10 mouse cellular contexts compared by ENCODE assay signal in genomic region chr10:127197505-127198110, GRCm38 (mm10). TPM values are rescaled to one million over a fixed set of nuclear protein-coding genes. Genes with fewer than 3 reads are reported as not detected.
DNase-seq lines count a peak whose midpoint lies in the region; ATAC-seq lines count a peak whose summit lies in the region.
"Had no signal": no experiment of that assay in that cellular context is flagged by ENCODE, and none has a peak within 500 bp of the region (broad histone marks: within the 10 kb centered on the region; RNA-seq: fewer than 3 reads in every experiment).

No protein-coding gene starts in this region.

- H3K27me3 ChIP-seq in heart, embryonic 13.5 days (replicated peaks) = no peaks in the 10 kb centered on the region
- H3K27me3 ChIP-seq in limb, embryonic 13.5 days = no peaks in the 10 kb centered on the region
- H3K27me3 ChIP-seq in limb, embryonic 10.5 days (ENCODE audit: low read depth, poor library complexity, severe bottlenecking) = no peaks in the 10 kb centered on the region
- no peaks in the 10 kb centered on the region for H3K27me3 ChIP-seq in embryonic facial prominence, embryonic 10.5 days (replicated peaks; ENCODE audit: low read depth, poor library complexity, severe bottlenecking)
- no peaks in the 10 kb centered on the region for H3K27me3 ChIP-seq in neural tube, embryonic 15.5 days (replicated peaks)

- intact Hi-C loops in heart, postnatal 10 days (cut with DNase I) = loop anchor here (10.0 kb wide), 1 partner anchor 467 kb away; the partner anchor contains the start of genes Nab2 and Nemp1

- peaks cover 62% of the 10 kb centered on the region for H3K36me3 ChIP-seq in heart, embryonic 13.5 days
- H3K36me3 ChIP-seq in limb, embryonic 13.5 days = peaks cover 62% of the 10 kb centered on the region
- peaks cover 63% of the 10 kb centered on the region for H3K36me3 ChIP-seq in limb, embryonic 10.5 days
- peaks cover 63% of the 10 kb centered on the region for H3K36me3 ChIP-seq in embryonic facial prominence, embryonic 10.5 days (replicated peaks)
- peaks cover 53% of the 10 kb centered on the region for H3K36me3 ChIP-seq in neural tube, embryonic 15.5 days

- no peak overlapping the region for H3K4me3 ChIP-seq in heart, embryonic 13.5 days
- H3K4me3 ChIP-seq in limb, embryonic 13.5 days = no peak overlapping the region
- H3K4me3 ChIP-seq in limb, embryonic 10.5 days = no peak overlapping the region
- H3K4me3 ChIP-seq in embryonic facial prominence, embryonic 10.5 days = no peak overlapping the region
- no peak overlapping the region for H3K4me3 ChIP-seq in neural tube, embryonic 15.5 days (replicated peaks)

- ATAC-seq in heart, embryonic 13.5 days (ENCODE audit: extremely low read depth, insufficient number of reproducible peaks, low FRiP score, low TSS enrichment) = no peak
- ATAC-seq in limb, embryonic 13.5 days (ENCODE audit: low FRiP score, low read depth) = no peak
- ATAC-seq in neural tube, embryonic 15.5 days (ENCODE audit: low FRiP score) = no peak
- ATAC-seq: intestine, embryonic 16.5 days had no signal

- H3K4me1 ChIP-seq in heart, embryonic 13.5 days = peaks cover 33% of the 10 kb centered on the region
- peaks cover 31% of the 10 kb centered on the region for H3K4me1 ChIP-seq in limb, embryonic 13.5 days
- peaks cover 29% of the 10 kb centered on the region for H3K4me1 ChIP-seq in limb, embryonic 10.5 days
- peaks cover 51% of the 10 kb centered on the region for H3K4me1 ChIP-seq in embryonic facial prominence, embryonic 10.5 days
- H3K4me1 ChIP-seq in neural tube, embryonic 15.5 days = peaks cover 31% of the 10 kb centered on the region

- H3K9me3 ChIP-seq in heart, embryonic 13.5 days = no peaks in the 10 kb centered on the region
- H3K9me3 ChIP-seq in limb, embryonic 13.5 days = no peaks in the 10 kb centered on the region
- no peaks in the 10 kb centered on the region for H3K9me3 ChIP-seq in limb, embryonic 10.5 days (replicated peaks)
- no peaks in the 10 kb centered on the region for H3K9me3 ChIP-seq in embryonic facial prominence, embryonic 10.5 days
- H3K9me3 ChIP-seq in neural tube, embryonic 15.5 days (replicated peaks) = no peaks in the 10 kb centered on the region

- WGBS in heart, embryonic 13.5 days = 77% methylated on average over 11 of the region's 11 CpGs
- WGBS in limb, embryonic 13.5 days = 85% methylated on average over 11 of the region's 11 CpGs
- WGBS in limb, embryonic 10.5 days = 87% methylated on average over 11 of the region's 11 CpGs
- 87% methylated on average over 11 of the region's 11 CpGs for WGBS in embryonic facial prominence, embryonic 10.5 days
- WGBS in neural tube, embryonic 15.5 days = 71% methylated on average over 11 of the region's 11 CpGs

- H3K27ac ChIP-seq in heart, embryonic 13.5 days (replicated peaks) = peak overlapping the region; percentile 95; the same call in 1 of the 2 replicates
- H3K27ac ChIP-seq in limb, embryonic 13.5 days = peak overlapping the region; percentile 67; the same call in 1 of the 2 replicates
- H3K27ac ChIP-seq in limb, embryonic 10.5 days = no peak overlapping the region
- peak overlapping the region; percentile 44; the same call in 1 of the 2 replicates for H3K27ac ChIP-seq in embryonic facial prominence, embryonic 10.5 days (replicated peaks)
- H3K27ac ChIP-seq in neural tube, embryonic 15.5 days (replicated peaks) = peak overlapping the region; percentile 34

- no peak overlapping the region for H3K4me2 ChIP-seq in heart, embryonic 13.5 days
- H3K4me2 ChIP-seq in limb, embryonic 13.5 days (replicated peaks) = no peak overlapping the region
- H3K4me2 ChIP-seq in neural tube, embryonic 15.5 days = no peak overlapping the region

- H3K9ac ChIP-seq in heart, embryonic 13.5 days = no peak overlapping the region
- no peak overlapping the region for H3K9ac ChIP-seq in limb, embryonic 13.5 days
- H3K9ac ChIP-seq in neural tube, embryonic 15.5 days (replicated peaks) = no peak overlapping the region

- DNase-seq in heart, postnatal 10 days = no peak
- DNase-seq in limb, embryonic 10.5 days (ENCODE audit: low spot score) = no peak
- DNase-seq in embryonic facial prominence, embryonic 10.5 days (ENCODE audit: low spot score) = no peak
- no peak for DNase-seq in gastrocnemius, adult 8-10 months (ENCODE audit: low spot score in 2 of 2)
- DNase-seq: gastrocnemius, postnatal 14 days; lung, postnatal 4 days had no signal

RNA-seq across cellular contexts. Expression of gene Dtx3, which starts 2.1 kb away (rescaled TPM):
- 65.2 and 67.7 TPM in 2 replicates for polyA plus RNA-seq in heart, embryonic 13.5 days (2015; fragmentation: Nextera tagmentation; extraction: Ambion mirVana)
- total RNA-seq in heart, postnatal 10 days (2021) = 10 to 100 TPM; 48.4 to 52.2 TPM
- polyA plus RNA-seq in limb, embryonic 13.5 days (2015; fragmentation: Nextera tagmentation; extraction: Ambion mirVana) = 169 and 173 TPM in 2 replicates
- 91.4 and 122 TPM in 2 replicates for polyA plus RNA-seq in limb, embryonic 10.5 days (2016; fragmentation: Nextera tagmentation; extraction: Ambion mirVana)
- polyA plus RNA-seq in embryonic facial prominence, embryonic 10.5 days (2016; fragmentation: Nextera tagmentation; extraction: Ambion mirVana) = 107 and 115 TPM in 2 replicates
- polyA plus RNA-seq in neural tube, embryonic 15.5 days (2015; fragmentation: Nextera tagmentation; extraction: Ambion mirVana) = 211 and 245 TPM in 2 replicates
- total RNA-seq in gastrocnemius, adult 8-10 months (2022) = 10 to 100 TPM; 22.1 to 27.1 (median 23.2) TPM

RNA-seq across cellular contexts. Expression of gene Arhgef25, which starts 7.7 kb away (rescaled TPM):
- 21.4 and 21.6 TPM in 2 replicates for polyA plus RNA-seq in heart, embryonic 13.5 days (2015; fragmentation: Nextera tagmentation; extraction: Ambion mirVana)
- total RNA-seq in heart, postnatal 10 days (2021) = 10 to 100 TPM; 20.8 to 21.0 TPM
- polyA plus RNA-seq in limb, embryonic 13.5 days (2015; fragmentation: Nextera tagmentation; extraction: Ambion mirVana) = 108 and 111 TPM in 2 replicates
- polyA plus RNA-seq in limb, embryonic 10.5 days (2016; fragmentation: Nextera tagmentation; extraction: Ambion mirVana) = 25.8 and 36.3 TPM in 2 replicates
- polyA plus RNA-seq in embryonic facial prominence, embryonic 10.5 days (2016; fragmentation: Nextera tagmentation; extraction: Ambion mirVana) = 26.9 and 29.6 TPM in 2 replicates
- 32.7 and 34.9 TPM in 2 replicates for polyA plus RNA-seq in neural tube, embryonic 15.5 days (2015; fragmentation: Nextera tagmentation; extraction: Ambion mirVana)
- 10 to 100 TPM in 1 of 4 experiments, 1 to 10 TPM in 3; 7.1 to 12.1 (median 9.0) TPM for total RNA-seq in gastrocnemius, adult 8-10 months (2022)

RNA-seq across cellular contexts. Expression of gene Pip4k2c, which starts 13.8 kb away (rescaled TPM):
- polyA plus RNA-seq in heart, embryonic 13.5 days (2015; fragmentation: Nextera tagmentation; extraction: Ambion mirVana) = 23.2 and 23.8 TPM in 2 replicates
- 10 to 100 TPM; 26.4 to 28.7 TPM for total RNA-seq in heart, postnatal 10 days (2021)
- 27.6 and 29.1 TPM in 2 replicates for polyA plus RNA-seq in limb, embryonic 13.5 days (2015; fragmentation: Nextera tagmentation; extraction: Ambion mirVana)
- polyA plus RNA-seq in limb, embryonic 10.5 days (2016; fragmentation: Nextera tagmentation; extraction: Ambion mirVana) = 25.0 and 27.8 TPM in 2 replicates
- polyA plus RNA-seq in embryonic facial prominence, embryonic 10.5 days (2016; fragmentation: Nextera tagmentation; extraction: Ambion mirVana) = 25.3 and 25.9 TPM in 2 replicates
- 19.8 and 23.0 TPM in 2 replicates for polyA plus RNA-seq in neural tube, embryonic 15.5 days (2015; fragmentation: Nextera tagmentation; extraction: Ambion mirVana)
- 1 to 10 TPM; 7.6 to 8.8 (median 8.4) TPM for total RNA-seq in gastrocnemius, adult 8-10 months (2022)

RNA-seq across cellular contexts. Expression of gene Slc26a10, which starts 17.2 kb away (rescaled TPM):
- 18.0 and 21.5 TPM in 2 replicates for polyA plus RNA-seq in heart, embryonic 13.5 days (2015; fragmentation: Nextera tagmentation; extraction: Ambion mirVana)
- 10 to 100 TPM; 40.8 to 48.0 TPM for total RNA-seq in heart, postnatal 10 days (2021)
- 1.4 and 1.6 TPM in 2 replicates for polyA plus RNA-seq in limb, embryonic 13.5 days (2015; fragmentation: Nextera tagmentation; extraction: Ambion mirVana)
- polyA plus RNA-seq in limb, embryonic 10.5 days (2016; fragmentation: Nextera tagmentation; extraction: Ambion mirVana) = 3.4 and 4.1 TPM in 2 replicates
- polyA plus RNA-seq in embryonic facial prominence, embryonic 10.5 days (2016; fragmentation: Nextera tagmentation; extraction: Ambion mirVana) = 2.1 and 2.9 TPM in 2 replicates
- 1.0 TPM in 2 replicates for polyA plus RNA-seq in neural tube, embryonic 15.5 days (2015; fragmentation: Nextera tagmentation; extraction: Ambion mirVana)
- 1 to 10 TPM; 1.8 to 4.1 (median 2.7) TPM for total RNA-seq in gastrocnemius, adult 8-10 months (2022)

RNA-seq across cellular contexts. Expression of gene B4galnt1, which starts 32.6 kb away (rescaled TPM):
- 1.2 and 1.7 TPM in 2 replicates for polyA plus RNA-seq in heart, embryonic 13.5 days (2015; fragmentation: Nextera tagmentation; extraction: Ambion mirVana)
- total RNA-seq in heart, postnatal 10 days (2021) = 1 to 10 TPM; 3.6 to 3.8 TPM
- polyA plus RNA-seq in limb, embryonic 13.5 days (2015; fragmentation: Nextera tagmentation; extraction: Ambion mirVana) = 6.2 and 6.9 TPM in 2 replicates
- polyA plus RNA-seq in limb, embryonic 10.5 days (2016; fragmentation: Nextera tagmentation; extraction: Ambion mirVana) = 2.8 and 3.4 TPM in 2 replicates
- polyA plus RNA-seq in embryonic facial prominence, embryonic 10.5 days (2016; fragmentation: Nextera tagmentation; extraction: Ambion mirVana) = 3.0 and 3.8 TPM in 2 replicates
- 69.5 and 70.4 TPM in 2 replicates for polyA plus RNA-seq in neural tube, embryonic 15.5 days (2015; fragmentation: Nextera tagmentation; extraction: Ambion mirVana)
- under 1 TPM; 0.29 to 0.70 (median 0.38) TPM for total RNA-seq in gastrocnemius, adult 8-10 months (2022)
